Mouse (Mus musculus): ENCODE results near the gene Stau1.
A peak's percentile ranks its signal among the peaks of the same experiment; 100 is the strongest.

Gene Stau1

DNA sequence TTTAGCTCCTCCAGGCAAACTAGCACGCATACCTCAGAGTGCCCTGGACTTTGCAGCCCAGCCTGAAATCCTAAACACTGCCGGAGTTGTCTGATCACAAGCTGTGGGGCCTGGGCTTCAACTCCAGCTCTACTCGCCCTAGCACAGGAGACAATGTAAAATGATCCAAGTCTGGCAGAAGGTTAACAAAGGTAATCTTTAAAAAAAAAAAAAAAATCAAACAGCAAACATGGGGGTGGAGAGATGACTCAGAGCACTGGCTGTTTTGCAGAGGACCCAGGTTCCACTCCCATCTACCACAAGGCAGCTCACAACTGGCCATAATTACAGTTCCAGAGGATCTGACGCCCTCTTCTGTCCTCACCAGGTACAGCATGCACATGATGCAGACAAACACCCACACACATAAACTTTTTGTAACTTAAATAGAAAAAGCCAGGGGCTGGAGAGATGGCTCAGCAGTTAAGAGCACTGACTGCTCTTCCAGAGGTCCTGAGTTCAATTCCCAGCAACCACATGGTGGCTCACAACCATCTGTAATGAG is 12.7 kb downstream of the Stau1 start:
- no peak for DNase-seq

- DNase-seq, result no peak
Observed at GRCm38 (mm10) chr2:166980161-166980560, 15.9 kb downstream of the Stau1 start.

DNA sequence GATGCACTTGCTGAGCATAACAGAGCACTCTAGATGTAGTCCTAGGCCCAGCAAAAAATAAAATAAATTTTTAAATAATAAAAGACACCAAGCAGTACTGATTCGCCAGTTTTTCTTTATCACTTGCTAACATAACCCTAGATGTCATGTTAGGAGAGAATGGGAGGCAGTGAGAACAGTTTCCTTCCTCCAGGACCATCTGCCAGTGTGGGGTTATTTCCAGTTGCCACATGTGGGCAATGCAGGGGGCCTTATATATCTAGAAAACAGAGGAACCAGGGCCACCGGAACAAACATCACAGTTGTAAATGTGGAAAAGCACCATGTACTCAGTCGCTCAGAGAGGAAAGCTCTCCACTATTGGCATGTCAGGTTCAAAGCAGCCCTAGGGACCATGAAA is 18.6 kb downstream of the Stau1 start:
- no peak for DNase-seq

GRCm38 (mm10) chr2:166976356-166976755 is 19.7 kb downstream of the Stau1 start:
- no peak for DNase-seq

DNA sequence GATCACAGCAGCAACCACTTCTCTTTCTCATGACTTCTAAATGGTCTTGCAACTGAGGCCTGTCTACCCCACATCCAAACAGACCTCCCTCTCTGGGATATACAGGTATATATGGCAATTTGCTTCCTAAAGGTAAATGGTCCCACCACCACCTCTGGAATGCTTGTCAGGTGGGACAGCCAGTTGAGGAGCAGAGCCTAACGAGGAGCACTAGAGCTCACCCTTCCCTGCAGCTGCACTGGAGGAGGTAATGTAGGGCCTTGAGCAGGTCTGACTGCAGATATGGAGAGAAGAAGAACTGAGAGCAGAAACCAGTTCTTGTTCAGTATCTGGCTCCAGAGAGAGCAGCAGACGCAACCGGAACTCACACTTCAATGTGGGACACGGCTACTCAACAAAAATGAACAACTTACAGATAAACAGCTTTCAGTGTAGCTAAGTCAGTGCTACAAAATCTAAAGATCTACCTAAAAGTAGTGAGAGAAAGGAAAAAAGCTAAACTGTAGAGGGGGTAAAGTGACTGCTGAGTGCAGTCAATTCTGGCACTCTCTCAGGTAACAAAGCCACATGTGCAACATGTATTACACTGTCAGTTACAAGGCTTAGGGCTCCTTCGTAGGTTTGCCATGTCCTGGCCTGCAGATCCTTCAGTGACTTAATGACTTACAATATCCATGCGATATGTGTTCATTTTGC is 21.8 kb downstream of the Stau1 start:
- no peak for DNase-seq

GRCm38 (mm10) chr2:166973153-166973552 is 22.9 kb downstream of the Stau1 start:
- DNase-seq, result no peak

DNA sequence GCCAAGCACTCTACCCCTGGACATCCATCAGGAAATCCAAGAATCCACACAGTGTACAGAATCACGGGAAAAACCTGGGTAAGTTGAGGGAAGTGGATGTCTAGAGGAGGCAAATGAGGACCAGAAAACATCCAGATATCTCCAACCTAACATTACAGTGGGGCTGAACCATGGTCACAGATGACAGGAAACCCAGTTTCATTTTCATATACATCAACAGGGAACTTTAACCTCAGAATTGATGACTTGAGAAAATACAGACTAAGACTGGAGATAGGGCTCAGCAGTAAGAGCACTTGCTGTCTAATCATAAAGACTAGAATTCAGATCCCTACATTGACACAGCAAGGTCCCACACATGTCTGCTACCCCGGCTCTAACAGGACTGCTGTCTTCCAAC is 31.3 kb downstream of the Stau1 start:
- no peak for DNase-seq

- no peak for DNase-seq
Observed at GRCm38 (mm10) chr2:166963257-166963656, 32.8 kb downstream of the Stau1 start.

- DNase-seq, result no peak
Observed at GRCm38 (mm10) chr2:166960648-166961330, 35.3 kb downstream of the Stau1 start.

DNA sequence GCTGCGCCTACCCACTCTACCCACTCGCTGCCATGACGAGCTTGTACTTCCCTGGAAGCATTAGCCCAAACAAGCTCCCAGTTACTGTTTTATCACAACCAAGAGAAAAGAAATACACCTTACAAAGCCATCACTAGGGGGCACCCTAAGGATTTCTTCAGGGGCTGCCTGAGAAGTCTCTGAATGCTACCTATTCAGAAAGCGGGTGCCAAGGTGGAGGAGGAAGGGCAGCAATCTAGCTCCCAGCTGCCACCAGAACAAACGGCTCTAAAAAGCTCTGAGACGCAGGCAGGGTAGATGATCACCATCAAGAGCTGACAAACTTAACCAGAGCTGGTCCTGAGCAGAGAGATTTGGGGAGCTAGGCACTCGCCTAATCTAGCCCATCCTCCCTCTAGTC is 39.3 kb downstream of the Stau1 start:
- peak; percentile 18 to 33 for DNase-seq

DNA sequence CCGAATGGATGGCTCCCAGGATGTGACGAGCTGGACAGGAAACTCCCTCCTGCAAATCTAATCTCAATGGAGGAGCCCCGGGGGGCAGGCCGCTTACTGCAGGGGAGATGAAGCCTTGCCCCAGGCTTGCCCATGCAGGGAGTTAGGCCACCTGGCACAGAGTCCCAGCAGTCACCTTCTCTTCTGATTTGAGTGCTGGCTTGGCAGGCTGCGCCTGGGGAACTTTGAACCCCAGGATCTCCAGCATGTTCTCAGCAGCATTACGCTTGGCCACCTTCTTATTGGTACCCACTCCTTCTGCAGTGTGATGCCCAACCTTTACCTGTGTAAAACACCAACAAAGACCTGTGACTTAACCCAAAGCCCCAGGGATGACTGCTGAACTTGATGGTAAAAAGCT is 43.9 kb downstream of the Stau1 start:
- no peak for DNase-seq

DNA sequence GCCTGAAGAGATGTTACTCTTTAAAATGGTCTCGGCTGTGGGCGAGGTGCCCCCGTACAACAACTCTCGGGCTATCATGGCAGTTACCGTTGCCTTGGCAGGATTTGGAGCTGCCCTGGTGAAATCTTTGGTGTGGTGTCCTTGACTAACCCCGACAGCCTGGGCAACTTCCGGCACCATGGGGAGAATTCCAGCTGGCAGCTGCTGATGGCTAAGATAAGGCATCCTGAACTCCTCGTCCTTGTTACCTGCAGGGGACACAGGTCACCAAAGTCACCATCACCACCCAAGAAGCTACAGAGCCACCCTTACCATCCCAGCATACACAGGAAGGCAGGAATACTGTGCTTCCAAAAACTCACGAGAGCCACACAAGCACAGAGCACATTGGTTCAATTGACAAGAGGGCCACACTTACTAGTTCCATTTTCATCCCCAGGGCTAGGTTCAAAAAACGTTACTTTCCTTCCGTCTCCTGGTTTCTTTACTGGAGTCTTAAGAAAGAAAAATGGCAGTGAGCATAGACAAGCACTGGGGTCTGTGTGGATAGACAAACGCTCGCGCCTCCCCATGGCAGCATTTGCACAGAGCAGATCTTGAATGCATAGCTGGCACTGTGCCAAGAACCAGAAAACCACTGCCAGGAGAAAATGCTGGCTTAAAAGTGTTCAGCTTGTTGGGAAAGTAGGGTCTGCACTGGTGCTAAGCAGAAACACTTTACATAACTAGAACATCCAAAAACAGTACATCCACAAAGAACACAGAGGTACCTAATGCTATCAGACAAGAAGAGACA is 45.0 kb downstream of the Stau1 start:
- no peak for DNase-seq

DNA sequence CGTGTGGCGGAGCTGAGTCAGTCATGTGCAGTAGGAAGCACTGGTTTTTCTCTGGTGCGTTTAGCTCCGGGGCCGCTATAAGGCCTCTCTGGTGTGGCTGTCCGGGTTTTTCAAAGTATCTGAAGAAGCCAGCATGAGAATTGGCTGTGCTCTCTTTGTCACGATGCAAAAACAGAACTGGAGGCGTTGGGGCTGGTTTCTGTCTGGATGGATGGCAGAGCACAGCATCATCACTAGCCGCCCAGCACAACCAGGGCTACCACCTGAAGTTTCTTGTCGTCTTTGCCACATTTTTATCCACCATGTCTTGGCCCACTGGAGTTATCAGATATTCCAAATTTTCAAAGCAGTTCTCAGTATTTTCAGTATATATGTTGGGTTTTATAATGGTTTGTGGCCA is 47.2 kb downstream of the Stau1 start:
- DNase-seq, result no peak

DNA sequence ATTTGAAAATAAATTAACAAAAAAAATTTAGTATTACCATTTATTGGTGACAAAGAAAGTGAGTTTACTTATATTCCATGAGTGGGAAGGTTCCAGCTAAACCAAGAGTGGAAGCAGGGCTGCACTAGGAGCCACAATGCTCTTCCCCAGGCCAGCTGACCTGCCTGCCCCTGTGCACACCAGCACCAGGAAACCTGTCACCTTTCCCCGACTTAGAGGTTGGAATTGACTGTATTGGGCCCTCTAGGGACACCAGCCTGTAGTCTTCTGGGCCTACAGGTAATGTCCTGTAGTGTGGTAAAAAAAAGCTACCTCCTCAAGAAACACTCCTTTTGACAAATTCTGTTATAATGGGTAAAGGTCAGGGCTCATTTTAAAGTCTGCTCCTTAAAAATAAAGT is 47.9 kb downstream of the Stau1 start:
- DNase-seq, result no peak

GRCm38 (mm10) chr2:166945456-166945855 is 50.6 kb downstream of the Stau1 start:
- DNase-seq, result peak; percentile 7 to 18

GRCm38 (mm10) chr2:166944346-166944745 is 51.8 kb downstream of the Stau1 start:
- DNase-seq, result no peak

DNA sequence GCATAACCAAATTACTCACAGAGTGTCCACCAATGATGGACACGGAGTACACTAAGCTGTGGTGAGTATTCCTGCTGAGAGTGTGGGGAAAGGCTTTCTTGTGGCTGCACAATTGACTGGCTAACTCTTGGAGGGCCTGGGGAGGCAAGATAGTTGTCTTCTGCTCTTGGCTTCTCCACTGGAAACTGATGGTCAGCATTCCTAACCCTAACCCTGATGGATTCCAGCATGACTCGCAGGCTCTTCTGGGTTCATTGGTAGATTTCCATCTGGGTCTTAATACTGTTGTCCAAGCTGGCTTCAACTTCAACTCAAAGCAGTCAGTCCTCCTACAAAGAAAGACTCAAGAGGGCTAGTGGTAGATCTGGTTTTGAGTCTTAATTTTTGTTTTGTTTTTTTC is 53.0 kb downstream of the Stau1 start:
- DNase-seq, result no peak

DNA sequence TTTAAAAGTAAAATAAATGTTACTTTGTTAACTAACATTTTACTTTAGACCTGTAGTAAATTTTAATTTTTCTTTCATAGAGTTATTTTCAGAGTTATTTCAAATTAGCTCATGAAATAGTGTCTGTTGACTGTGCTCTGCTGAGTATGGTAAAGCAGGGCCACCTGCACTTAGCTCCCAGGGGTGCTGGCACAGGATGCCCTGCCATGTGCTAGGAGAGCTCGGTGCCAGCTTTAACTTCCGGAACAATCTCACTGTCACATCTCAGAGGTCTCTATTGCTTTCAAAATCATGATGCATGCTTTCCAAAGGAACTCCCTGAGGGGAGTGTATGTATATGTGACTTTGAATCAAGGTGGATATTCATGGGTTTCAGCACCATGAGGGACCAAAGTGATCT is 59.9 kb downstream of the Stau1 start:
- no peak for DNase-seq

DNA sequence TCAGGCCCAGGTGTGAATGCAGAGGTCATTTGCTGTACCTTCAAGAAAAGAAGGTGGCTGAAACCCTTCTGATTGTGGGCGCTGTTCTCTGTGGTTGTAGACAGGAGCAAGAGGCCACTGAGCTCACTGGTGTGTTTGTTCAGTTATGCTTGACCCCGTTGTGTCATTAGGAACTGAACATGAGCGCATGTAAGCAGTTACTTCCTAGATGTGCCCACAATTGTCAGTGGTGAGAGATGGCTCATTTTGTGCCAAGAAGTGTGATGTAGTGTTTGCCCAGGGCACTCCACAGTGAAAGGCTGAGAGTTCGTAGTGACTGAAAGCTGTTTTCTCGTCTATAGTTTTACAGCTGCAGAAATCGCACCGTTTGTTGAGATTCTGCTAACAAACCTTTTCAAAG is 60.5 kb downstream of the Stau1 start:
- no peak for DNase-seq

DNA sequence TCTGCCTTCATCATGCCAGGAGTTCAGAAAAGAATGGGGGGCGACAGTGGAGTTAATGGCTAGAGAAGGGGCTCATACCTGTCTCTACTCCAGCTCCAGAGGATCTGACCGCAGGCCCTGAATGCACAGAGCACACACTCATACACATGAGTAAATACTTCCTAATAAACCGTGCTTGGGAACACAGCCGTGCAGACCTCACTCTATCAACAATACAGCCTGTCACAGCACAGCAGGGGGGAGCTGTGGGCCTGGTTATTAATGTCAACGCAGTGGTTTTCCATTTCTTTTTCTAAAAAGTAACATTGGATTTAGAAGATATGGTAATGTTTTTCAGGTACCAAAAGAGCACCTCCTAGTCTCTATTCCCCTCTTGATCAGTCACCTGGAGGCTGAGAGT is 61.7 kb downstream of the Stau1 start:
- DNase-seq, result no peak

GRCm38 (mm10) chr2:166933943-166934342 is 62.2 kb downstream of the Stau1 start:
- no peak for DNase-seq

- no peak for DNase-seq
Observed at GRCm38 (mm10) chr2:166923971-166924370, 72.1 kb downstream of the Stau1 start.

DNA sequence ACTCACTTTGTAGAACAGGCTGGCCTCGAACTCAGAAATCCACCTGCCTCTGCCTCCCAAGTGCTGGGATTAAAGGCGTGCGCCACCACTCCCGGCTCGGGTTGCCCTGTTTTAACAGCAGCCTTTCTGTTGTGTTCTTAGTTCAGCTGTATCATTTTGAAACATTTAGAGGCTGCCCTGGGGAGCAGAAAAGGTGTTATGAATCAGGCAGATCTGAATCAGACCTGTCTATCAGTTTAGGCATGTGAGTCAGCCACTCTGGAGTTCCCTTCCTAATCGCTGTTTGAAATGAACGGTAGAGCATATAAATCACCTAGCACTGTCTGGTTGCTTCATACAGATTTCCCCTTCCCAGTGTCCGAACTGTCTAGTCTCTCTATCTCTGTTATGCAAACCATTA is 85.6 kb downstream of the Stau1 start:
- DNase-seq, result no peak

- DNase-seq, result no peak
Observed at GRCm38 (mm10) chr2:166909729-166910128, 86.4 kb downstream of the Stau1 start.

Data from thymus, postnatal 36 days (tissue).